Comparison of ENCODE assay signal across 8 mouse cellular contexts in genomic region chr5:29378298-29379036, GRCm38 (mm10). TPM values are rescaled to one million over a fixed set of nuclear protein-coding genes. Genes with fewer than 3 reads are reported as not detected.
DNase-seq lines count a peak whose midpoint lies in the region; ATAC-seq and TF ChIP-seq lines count a peak whose summit lies in the region.

Gene Lmbr1, minus strand, starts transcription at chr5:29378390.

- peak within 1 kb of the TSS; percentile 77 for H3K9ac ChIP-seq in forebrain, embryonic 12.5 days
- H3K9ac ChIP-seq in heart, postnatal 0 days (replicated peaks; ENCODE audit: low read depth, low read length), result peak within 1 kb of the TSS; percentile 85
- peak within 1 kb of the TSS; percentile 86 for H3K9ac ChIP-seq in liver, embryonic 14.5 days (replicated peaks)
- peak within 1 kb of the TSS; percentile 48 for H3K9ac ChIP-seq in stomach, embryonic 15.5 days

- no peaks in the 10 kb centered on the region for H3K36me3 ChIP-seq in E14TG2a.4 (ENCODE audit: insufficient read depth, low read length)
- no peaks in the 10 kb centered on the region for H3K36me3 ChIP-seq in forebrain, embryonic 12.5 days (replicated peaks)
- no peaks in the 10 kb centered on the region for H3K36me3 ChIP-seq in heart, postnatal 0 days (replicated peaks; ENCODE audit: control insufficient read depth, insufficient read depth, low read length)
- no peaks in the 10 kb centered on the region for H3K36me3 ChIP-seq in liver, embryonic 14.5 days (replicated peaks; ENCODE audit: control insufficient read depth, insufficient read depth, low read depth)
- H3K36me3 ChIP-seq in stomach, embryonic 15.5 days, result no peaks in the 10 kb centered on the region

- peaks cover 38% of the 10 kb centered on the region for H3K4me1 ChIP-seq in E14TG2a.4 (replicated peaks; ENCODE audit: low read depth, low read length)
- H3K4me1 ChIP-seq in forebrain, embryonic 12.5 days, result peaks cover 16% of the 10 kb centered on the region
- H3K4me1 ChIP-seq in heart, postnatal 0 days (ENCODE audit: control insufficient read depth, insufficient read depth), result peaks cover 14% of the 10 kb centered on the region; the same call in 1 of the 2 replicates
- peaks cover 17 to 21% of the 10 kb centered on the region in 2 experiments for H3K4me1 ChIP-seq in liver, embryonic 14.5 days (replicated peaks; ENCODE audit: control insufficient read depth in 2 of 2, insufficient read depth in 2 of 2, low read length in 1 of 2)
- peaks cover 8% of the 10 kb centered on the region; the same call in 1 of the 2 replicates for H3K4me1 ChIP-seq in stomach, embryonic 15.5 days

- TF ChIP-seq EP300 in heart, postnatal 0 days (IDR thresholded peaks at IDR 0.05; ENCODE audit: low read depth), result 0 out of 2 replicates have a peak, but pooled peaks have one; percentile 51
- peak; percentile 84 for TF ChIP-seq EP300 in liver, embryonic 14.5 days (IDR thresholded peaks at IDR 0.05; ENCODE audit: low read depth)

- DNase-seq in heart, postnatal 0 days (ENCODE audit: low spot score), result peak; percentile 88
- peak; percentile 94 to 96 for DNase-seq in kidney, postnatal 36 days
- DNase-seq in liver, embryonic 14.5 days (ENCODE audit: low read depth in 3 of 3, low spot score in 3 of 3), result peak; percentile 85 to 93 (median 93)
- peak; percentile 95 for DNase-seq in neural tube, embryonic 10.5 days (ENCODE audit: extremely low spot score, low spot score)

- H3K9me3 ChIP-seq in E14TG2a.4 (ENCODE audit: low read length), result 0 out of 2 replicates have a peak, but pooled peaks cover 4% of the 10 kb centered on the region
- H3K9me3 ChIP-seq in forebrain, embryonic 12.5 days, result no peaks in the 10 kb centered on the region
- H3K9me3 ChIP-seq in heart, postnatal 0 days (replicated peaks; ENCODE audit: control insufficient read depth, low read length), result no peaks in the 10 kb centered on the region
- H3K9me3 ChIP-seq in liver, embryonic 14.5 days (ENCODE audit: control insufficient read depth, low read length), result no peaks in the 10 kb centered on the region
- H3K9me3 ChIP-seq in stomach, embryonic 15.5 days, result no peaks in the 10 kb centered on the region

- H3K27me3 ChIP-seq in E14TG2a.4 (ENCODE audit: insufficient read depth, low read length), result peaks cover 8% of the 10 kb centered on the region; the same call in 1 of the 2 replicates
- H3K27me3 ChIP-seq in forebrain, embryonic 12.5 days, result peaks cover 8% of the 10 kb centered on the region; the same call in 1 of the 2 replicates
- no peaks in the 10 kb centered on the region for H3K27me3 ChIP-seq in heart, postnatal 0 days (ENCODE audit: control insufficient read depth, insufficient read depth, low read length)
- no peaks in the 10 kb centered on the region; the same call in 1 of the 2 replicates for H3K27me3 ChIP-seq in liver, embryonic 14.5 days (ENCODE audit: control insufficient read depth, insufficient read depth, low read length)
- no peaks in the 10 kb centered on the region for H3K27me3 ChIP-seq in stomach, embryonic 15.5 days (replicated peaks)

- H3K27ac ChIP-seq in forebrain, embryonic 12.5 days, result peak within 1 kb of the TSS; percentile 60
- peak within 1 kb of the TSS; percentile 86 for H3K27ac ChIP-seq in heart, postnatal 0 days (ENCODE audit: low read depth)
- H3K27ac ChIP-seq in liver, embryonic 14.5 days, result peak within 1 kb of the TSS; percentile 85
- H3K27ac ChIP-seq in stomach, embryonic 15.5 days, result peak within 1 kb of the TSS; percentile 79

- H3K4me2 ChIP-seq in forebrain, embryonic 12.5 days, result peak within 1 kb of the TSS; percentile 89
- peak within 1 kb of the TSS; percentile 75 for H3K4me2 ChIP-seq in heart, postnatal 0 days (ENCODE audit: low read depth, low read length)
- H3K4me2 ChIP-seq in liver, embryonic 14.5 days (ENCODE audit: low read depth), result peak within 1 kb of the TSS; percentile 92
- H3K4me2 ChIP-seq in stomach, embryonic 15.5 days, result peak within 1 kb of the TSS; percentile 95

- TF ChIP-seq CTCF in E14TG2a.4 (conservative IDR thresholded peaks at IDR 0.05; ENCODE audit: low read length), result no peak
- no peak for TF ChIP-seq CTCF in heart, postnatal 0 days (IDR thresholded peaks at IDR 0.05; ENCODE audit: low read depth)
- no peak for TF ChIP-seq CTCF in liver, embryonic 14.5 days (IDR thresholded peaks at IDR 0.05; ENCODE audit: low read depth)

- ATAC-seq in cerebellum, adult (ENCODE audit: insufficient number of reproducible peaks, low FRiP score, low TSS enrichment), result peak; percentile 93
- peak; percentile 99 for ATAC-seq in forebrain, embryonic 12.5 days (ENCODE audit: low FRiP score)
- peak; percentile 98 for ATAC-seq in heart, postnatal 0 days (ENCODE audit: insufficient read depth, low read depth)
- peak; percentile 95 for ATAC-seq in liver, embryonic 14.5 days (ENCODE audit: insufficient read depth)
- peak; percentile 97 for ATAC-seq in stomach, embryonic 15.5 days (ENCODE audit: insufficient read depth, low FRiP score, low read depth)

- under 1% methylated on average over 40 of the region's 40 CpGs for WGBS in forebrain, embryonic 12.5 days
- 1% methylated on average over 39 of the region's 40 CpGs for WGBS in heart, postnatal 0 days
- under 1% methylated on average over 40 of the region's 40 CpGs for WGBS in liver, embryonic 14.5 days (ENCODE audit: insufficient replicate concordance)
- WGBS in stomach, embryonic 15.5 days, result under 1% methylated on average over 40 of the region's 40 CpGs

- peak within 1 kb of the TSS; percentile 96 for H3K4me3 ChIP-seq in E14TG2a.4 (replicated peaks; ENCODE audit: low read length)
- peak within 1 kb of the TSS; percentile 69 for H3K4me3 ChIP-seq in forebrain, embryonic 12.5 days (replicated peaks)
- peak within 1 kb of the TSS; percentile 87 for H3K4me3 ChIP-seq in heart, postnatal 0 days (ENCODE audit: low read depth, low read length)
- peak within 1 kb of the TSS; percentile 82 to 90 for H3K4me3 ChIP-seq in liver, embryonic 14.5 days (ENCODE audit: insufficient read depth in 1 of 2, low read depth in 2 of 2, low read length in 2 of 2)
- peak within 1 kb of the TSS; percentile 77 for H3K4me3 ChIP-seq in stomach, embryonic 15.5 days (replicated peaks)

RNA-seq across cellular contexts. Expression of gene Lmbr1, which starts in this region (rescaled TPM):
- 15.5 and 16.6 TPM in 2 replicates for polyA plus RNA-seq in forebrain, embryonic 12.5 days (2016; fragmentation: Nextera tagmentation; extraction: Ambion mirVana)
- 18.2 and 28.4 TPM in 2 replicates for total RNA-seq in heart, postnatal 0 days (2014; rRNA removed; ENCODE audit: low replicate concordance)
- polyA plus RNA-seq in heart, postnatal 0 days (2015; fragmentation: Nextera tagmentation; extraction: Ambion mirVana), result 16.9 and 17.3 TPM in 2 replicates
- polyA plus RNA-seq in liver, embryonic 14.5 days (2012; rRNA removed), result 0.91 and 1.2 TPM in 2 replicates
- polyA plus RNA-seq in liver, embryonic 14.5 days (2014; fragmentation: Nextera tagmentation; extraction: Ambion mirVana), result 2.5 and 2.8 TPM in 2 replicates
- polyA plus RNA-seq in stomach, embryonic 15.5 days (2015; fragmentation: Nextera tagmentation; extraction: Ambion mirVana), result 10.9 and 11.4 TPM in 2 replicates

Comparison
In these comparisons a context has a peak if more than half of its experiments do, and no peak if none do; other contexts are left out.
1. Peak in every context shown above with its lines: DNase-seq, ATAC-seq, H3K4me3 ChIP-seq and H3K27ac ChIP-seq.